ENCODE assay signal across 12 mouse cellular contexts in genomic region chr8:120124261-120124660, GRCm38 (mm10). TPM values are rescaled to one million over a fixed set of nuclear protein-coding genes. Genes with fewer than 3 reads are reported as not detected.
A peak's percentile ranks its signal among the peaks of the same experiment; 100 is the strongest.
DNase-seq lines count a peak whose midpoint lies in the region; ATAC-seq and TF ChIP-seq lines count a peak whose summit lies in the region.
"Had no signal": no experiment of that assay in that cellular context is flagged by ENCODE, and none has a peak within 500 bp of the region (broad histone marks: within the 10 kb centered on the region; RNA-seq: fewer than 3 reads in every experiment).

No protein-coding gene starts in this region.

- H3K9me3 ChIP-seq in hindbrain, embryonic 10.5 days: peaks cover 5% of the 10 kb centered on the region; the same call in 1 of the 2 replicates
- no peaks in the 10 kb centered on the region for H3K9me3 ChIP-seq in hindbrain, embryonic 11.5 days (ENCODE audit: control insufficient read depth, low read length)
- H3K9me3 ChIP-seq in neural tube, embryonic 13.5 days: no peaks in the 10 kb centered on the region
- H3K9me3 ChIP-seq in neural tube, embryonic 15.5 days (replicated peaks): no peaks in the 10 kb centered on the region
- H3K9me3 ChIP-seq in stomach, postnatal 0 days (ENCODE audit: control insufficient read depth, low read length): no peaks in the 10 kb centered on the region

- no peak overlapping the region for H3K4me2 ChIP-seq in hindbrain, embryonic 11.5 days (replicated peaks; ENCODE audit: low read depth, low read length)
- H3K4me2 ChIP-seq in neural tube, embryonic 13.5 days: no peak overlapping the region
- no peak overlapping the region for H3K4me2 ChIP-seq in neural tube, embryonic 15.5 days
- H3K4me2 ChIP-seq in stomach, postnatal 0 days (replicated peaks; ENCODE audit: low read depth): no peak overlapping the region

- no peak for TF ChIP-seq CTCF in stomach, postnatal 0 days (IDR thresholded peaks at IDR 0.05; ENCODE audit: low read depth)

- H3K9ac ChIP-seq in hindbrain, embryonic 11.5 days (ENCODE audit: low read depth, low read length): no peak overlapping the region
- peak overlapping the region; percentile 41; the same call in 1 of the 2 replicates for H3K9ac ChIP-seq in neural tube, embryonic 13.5 days
- no peak overlapping the region for H3K9ac ChIP-seq in neural tube, embryonic 15.5 days (replicated peaks)
- H3K9ac ChIP-seq in stomach, postnatal 0 days (ENCODE audit: low read length): no peak overlapping the region

- 0 out of 2 replicates have a peak overlapping the region, but pooled peaks have one; percentile 30 for H3K27ac ChIP-seq in hindbrain, embryonic 10.5 days
- H3K27ac ChIP-seq in hindbrain, embryonic 11.5 days (ENCODE audit: low read depth, low read length): no peak overlapping the region
- no peak overlapping the region for H3K27ac ChIP-seq in neural tube, embryonic 13.5 days (replicated peaks)
- H3K27ac ChIP-seq in neural tube, embryonic 15.5 days (replicated peaks): no peak overlapping the region
- H3K27ac ChIP-seq in stomach, postnatal 0 days (replicated peaks): peak overlapping the region; percentile 18
- H3K27ac ChIP-seq: macrophage had no signal

- no peaks in the 10 kb centered on the region for H3K36me3 ChIP-seq in hindbrain, embryonic 10.5 days
- no peaks in the 10 kb centered on the region for H3K36me3 ChIP-seq in hindbrain, embryonic 11.5 days (ENCODE audit: control insufficient read depth, insufficient read depth, low read length)
- H3K36me3 ChIP-seq in neural tube, embryonic 13.5 days: no peaks in the 10 kb centered on the region
- no peaks in the 10 kb centered on the region for H3K36me3 ChIP-seq in neural tube, embryonic 15.5 days
- H3K36me3 ChIP-seq in stomach, postnatal 0 days (ENCODE audit: control insufficient read depth, insufficient read depth, low read length): no peaks in the 10 kb centered on the region

- no peak for DNase-seq in hindbrain, embryonic 10.5 days (ENCODE audit: low spot score)
- DNase-seq in hindbrain, embryonic 11.5 days (ENCODE audit: low spot score): no peak
- DNase-seq in lung, postnatal 10 days: peak; percentile 62
- DNase-seq in stomach, postnatal 0 days (ENCODE audit: low spot score): no peak
- DNase-seq in urinary bladder, postnatal 14 days (ENCODE audit: low spot score): no peak
- DNase-seq in spleen, adult 18-20 months: no peak
- DNase-seq: gastrocnemius, postnatal 10 days; kidney, postnatal 14 days; right cerebral cortex, postnatal 4 days had no signal

- H3K4me1 ChIP-seq in hindbrain, embryonic 10.5 days (replicated peaks): peaks cover 57% of the 10 kb centered on the region
- 0 out of 2 replicates have a peak, but pooled peaks cover 5% of the 10 kb centered on the region for H3K4me1 ChIP-seq in hindbrain, embryonic 11.5 days (replicated peaks; ENCODE audit: control insufficient read depth, insufficient read depth, low read length)
- peaks cover 42% of the 10 kb centered on the region for H3K4me1 ChIP-seq in neural tube, embryonic 13.5 days (replicated peaks)
- peaks cover 24% of the 10 kb centered on the region for H3K4me1 ChIP-seq in neural tube, embryonic 15.5 days
- H3K4me1 ChIP-seq in stomach, postnatal 0 days (replicated peaks; ENCODE audit: control insufficient read depth, insufficient read depth): peaks cover 4% of the 10 kb centered on the region

- ATAC-seq in hindbrain, embryonic 11.5 days (ENCODE audit: low FRiP score): no peak
- no peak for ATAC-seq in neural tube, embryonic 13.5 days (ENCODE audit: low read depth)
- ATAC-seq in neural tube, embryonic 15.5 days (ENCODE audit: low FRiP score): no peak
- ATAC-seq in stomach, postnatal 0 days (ENCODE audit: low FRiP score, low TSS enrichment): no peak

- no peak for TF ChIP-seq EP300 in stomach, postnatal 0 days (optimal IDR thresholded peaks at IDR 0.05)

- peaks cover 14% of the 10 kb centered on the region for H3K27me3 ChIP-seq in hindbrain, embryonic 10.5 days (ENCODE audit: insufficient read depth, poor library complexity, severe bottlenecking)
- H3K27me3 ChIP-seq in hindbrain, embryonic 11.5 days (ENCODE audit: control insufficient read depth, insufficient read depth, low read length): no peaks in the 10 kb centered on the region
- no peaks in the 10 kb centered on the region for H3K27me3 ChIP-seq in neural tube, embryonic 13.5 days
- H3K27me3 ChIP-seq in neural tube, embryonic 15.5 days (replicated peaks): no peaks in the 10 kb centered on the region
- no peaks in the 10 kb centered on the region for H3K27me3 ChIP-seq in stomach, postnatal 0 days (ENCODE audit: control insufficient read depth, insufficient read depth, low read length)

- 62% methylated on average over 6 of the region's 6 CpGs for WGBS in hindbrain, embryonic 10.5 days
- 56% methylated on average over 6 of the region's 6 CpGs for WGBS in hindbrain, embryonic 11.5 days
- WGBS in neural tube, embryonic 13.5 days: 58% methylated on average over 6 of the region's 6 CpGs
- 60% methylated on average over 6 of the region's 6 CpGs for WGBS in neural tube, embryonic 15.5 days
- 34% methylated on average over 6 of the region's 6 CpGs for WGBS in stomach, postnatal 0 days

- no peak overlapping the region for H3K4me3 ChIP-seq in hindbrain, embryonic 10.5 days
- no peak overlapping the region for H3K4me3 ChIP-seq in hindbrain, embryonic 11.5 days (ENCODE audit: low read depth, low read length)
- H3K4me3 ChIP-seq in neural tube, embryonic 13.5 days: no peak overlapping the region
- H3K4me3 ChIP-seq in neural tube, embryonic 15.5 days (replicated peaks): no peak overlapping the region
- H3K4me3 ChIP-seq in stomach, postnatal 0 days (ENCODE audit: low read depth, low read length): no peak overlapping the region

RNA-seq across cellular contexts. Expression of gene 6430548M08Rik, which starts 10.3 kb away (rescaled TPM):
- polyA plus RNA-seq in hindbrain, embryonic 10.5 days (2016; fragmentation: Nextera tagmentation; extraction: Ambion mirVana): 5.2 and 12.5 TPM in 2 replicates
- polyA plus RNA-seq in hindbrain, embryonic 11.5 days (2014; fragmentation: Nextera tagmentation; extraction: Ambion mirVana): 9.8 and 11.2 TPM in 2 replicates
- polyA plus RNA-seq in neural tube, embryonic 13.5 days (2015; fragmentation: Nextera tagmentation; extraction: Ambion mirVana): 19.4 and 24.0 TPM in 2 replicates
- polyA plus RNA-seq in neural tube, embryonic 15.5 days (2015; fragmentation: Nextera tagmentation; extraction: Ambion mirVana): 29.8 and 31.9 TPM in 2 replicates
- polyA plus RNA-seq in stomach, postnatal 0 days (2015; fragmentation: Nextera tagmentation; extraction: Ambion mirVana): 13.2 and 13.8 TPM in 2 replicates

RNA-seq across cellular contexts. Expression of gene Zdhhc7, which starts 23.0 kb away (rescaled TPM):
- 34.1 and 38.7 TPM in 2 replicates for polyA plus RNA-seq in hindbrain, embryonic 10.5 days (2016; fragmentation: Nextera tagmentation; extraction: Ambion mirVana)
- 24.6 and 25.2 TPM in 2 replicates for polyA plus RNA-seq in hindbrain, embryonic 11.5 days (2014; fragmentation: Nextera tagmentation; extraction: Ambion mirVana)
- 30.1 and 30.4 TPM in 2 replicates for polyA plus RNA-seq in neural tube, embryonic 13.5 days (2015; fragmentation: Nextera tagmentation; extraction: Ambion mirVana)
- 26.9 and 31.6 TPM in 2 replicates for polyA plus RNA-seq in neural tube, embryonic 15.5 days (2015; fragmentation: Nextera tagmentation; extraction: Ambion mirVana)
- 24.3 and 24.4 TPM in 2 replicates for polyA plus RNA-seq in stomach, postnatal 0 days (2015; fragmentation: Nextera tagmentation; extraction: Ambion mirVana)

RNA-seq across cellular contexts. Expression of gene Fam92b, which starts 53.0 kb away (rescaled TPM):
- polyA plus RNA-seq in hindbrain, embryonic 10.5 days (2016; fragmentation: Nextera tagmentation; extraction: Ambion mirVana): 0.95 and 4.1 TPM in 2 replicates
- 2.1 and 2.7 TPM in 2 replicates for polyA plus RNA-seq in hindbrain, embryonic 11.5 days (2014; fragmentation: Nextera tagmentation; extraction: Ambion mirVana)
- 2.3 and 2.7 TPM in 2 replicates for polyA plus RNA-seq in neural tube, embryonic 13.5 days (2015; fragmentation: Nextera tagmentation; extraction: Ambion mirVana)
- 1.6 and 1.7 TPM in 2 replicates for polyA plus RNA-seq in neural tube, embryonic 15.5 days (2015; fragmentation: Nextera tagmentation; extraction: Ambion mirVana)
- polyA plus RNA-seq in stomach, postnatal 0 days (2015; fragmentation: Nextera tagmentation; extraction: Ambion mirVana): 0.18 and 0.33 TPM in 2 replicates
- polyA plus RNA-seq: macrophage had no signal

Comparison
In these comparisons a context has a peak if more than half of its experiments do, and no peak if none do; other contexts are left out.
1. H3K27ac ChIP-seq: peak in hindbrain, embryonic 10.5 days (single experiment) and stomach, postnatal 0 days (single experiment); none in hindbrain, embryonic 11.5 days (single experiment), neural tube, embryonic 13.5 days (single experiment) and neural tube, embryonic 15.5 days (single experiment).